Mouse (Mus musculus) neural tube, postnatal 0 days (tissue): ENCODE measurements around the gene Ccdc125. TPM values are rescaled to one million over a fixed set of nuclear protein-coding genes. Genes with fewer than 3 reads are reported as not detected.

Source experiments
- polyA plus RNA-seq: library from polyadenylated mRNA; unstranded; fragments of >200 nt; fragmentation: Nextera tagmentation; extraction: Ambion mirVana; gene quantifications from 2 replicates; pipeline ENCODE4 v1.2.1, GENCODE M21; 2015

Ccdc125 gene
- 1.1 and 1.5 TPM in 2 replicates for polyA plus RNA-seq

DNA sequence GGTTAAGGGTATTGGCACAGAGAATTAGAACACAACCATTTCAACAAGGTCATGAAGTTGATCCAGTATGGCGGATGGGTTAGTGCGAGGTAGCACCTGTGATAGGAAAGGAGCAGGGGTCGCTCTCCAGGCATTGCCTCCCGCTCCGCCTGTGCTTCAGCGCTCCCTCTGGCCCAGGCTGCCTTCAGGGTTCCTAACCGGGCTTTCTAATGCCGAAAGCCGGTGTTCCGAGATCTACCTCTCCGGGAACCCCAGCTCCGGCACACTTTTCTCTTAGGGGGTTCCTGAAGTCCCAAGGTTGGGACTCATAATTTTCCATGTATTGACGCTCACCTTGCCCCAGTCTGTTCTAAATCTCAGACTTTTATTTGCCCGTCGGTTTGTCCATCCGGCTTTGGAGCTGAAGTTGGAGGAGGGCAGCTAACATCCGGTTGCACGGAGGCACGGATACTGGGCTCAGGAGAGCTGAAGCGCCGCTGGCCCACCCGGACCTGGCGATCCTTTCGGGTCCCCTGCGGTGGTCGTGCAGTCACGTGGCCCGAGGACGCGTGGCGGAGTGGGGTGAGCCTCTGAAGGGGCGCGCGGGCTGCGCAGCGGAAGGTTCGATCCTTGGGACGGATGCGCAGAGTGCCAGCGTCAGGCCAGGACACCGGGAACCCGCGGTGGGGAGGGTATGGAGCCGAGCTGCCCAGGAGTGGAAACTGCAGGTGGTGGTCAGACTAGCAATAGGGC is at the start of gene Ccdc125:
TSS of gene Ccdc125 (plus strand) at position 427 of the 732 bp plus-strand sequence.

DNA sequence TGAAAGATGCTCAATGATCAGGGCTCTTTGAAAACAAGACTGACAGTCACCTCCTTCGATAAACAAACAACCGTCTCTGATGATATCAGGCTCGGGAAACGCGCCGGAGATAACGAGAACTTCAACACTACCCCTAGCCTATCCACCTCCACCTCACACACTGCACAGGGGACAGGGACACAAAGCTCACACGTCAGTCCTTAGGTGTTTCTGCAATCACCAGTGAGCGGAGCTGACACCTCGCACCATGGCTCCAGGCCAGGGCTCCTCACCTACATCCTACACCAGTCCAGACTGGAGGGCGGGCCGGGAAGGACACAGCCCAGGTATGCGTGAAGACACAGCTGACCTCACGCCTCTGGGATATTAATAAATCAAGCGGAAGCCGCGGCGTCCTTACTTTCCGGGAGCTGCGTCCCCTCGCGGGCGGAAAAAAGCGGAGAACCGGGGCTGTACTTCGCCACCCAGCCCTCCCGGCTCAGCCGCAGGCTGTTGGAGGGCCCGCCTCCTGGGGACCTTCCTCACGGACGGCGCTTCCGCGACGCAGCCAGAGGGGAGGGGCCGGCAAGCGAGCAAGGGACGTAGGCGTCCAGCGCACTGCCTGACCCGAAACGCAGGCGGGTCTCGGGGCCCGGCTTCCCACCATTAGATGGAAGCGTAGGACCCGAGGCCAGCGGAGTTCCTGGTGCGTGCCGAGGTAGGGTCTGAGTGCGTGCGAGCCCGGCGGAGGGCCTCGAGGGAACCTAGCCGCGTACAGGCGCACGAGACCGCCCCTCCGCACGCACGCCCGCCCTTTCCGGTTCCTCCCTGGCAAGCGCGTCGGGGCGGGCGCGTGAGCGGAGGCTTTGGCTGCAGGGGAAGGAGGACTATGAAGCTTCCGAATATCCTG is 18.7 kb upstream of the Ccdc125 start, which contains the start of the genes Ak6 and Rad17:
TSS of gene Ak6 (plus strand) at position 430 of the 889 bp plus-strand sequence.
TSS of gene Rad17 (minus strand) at position 502 of the 889 bp plus-strand sequence.

DNA sequence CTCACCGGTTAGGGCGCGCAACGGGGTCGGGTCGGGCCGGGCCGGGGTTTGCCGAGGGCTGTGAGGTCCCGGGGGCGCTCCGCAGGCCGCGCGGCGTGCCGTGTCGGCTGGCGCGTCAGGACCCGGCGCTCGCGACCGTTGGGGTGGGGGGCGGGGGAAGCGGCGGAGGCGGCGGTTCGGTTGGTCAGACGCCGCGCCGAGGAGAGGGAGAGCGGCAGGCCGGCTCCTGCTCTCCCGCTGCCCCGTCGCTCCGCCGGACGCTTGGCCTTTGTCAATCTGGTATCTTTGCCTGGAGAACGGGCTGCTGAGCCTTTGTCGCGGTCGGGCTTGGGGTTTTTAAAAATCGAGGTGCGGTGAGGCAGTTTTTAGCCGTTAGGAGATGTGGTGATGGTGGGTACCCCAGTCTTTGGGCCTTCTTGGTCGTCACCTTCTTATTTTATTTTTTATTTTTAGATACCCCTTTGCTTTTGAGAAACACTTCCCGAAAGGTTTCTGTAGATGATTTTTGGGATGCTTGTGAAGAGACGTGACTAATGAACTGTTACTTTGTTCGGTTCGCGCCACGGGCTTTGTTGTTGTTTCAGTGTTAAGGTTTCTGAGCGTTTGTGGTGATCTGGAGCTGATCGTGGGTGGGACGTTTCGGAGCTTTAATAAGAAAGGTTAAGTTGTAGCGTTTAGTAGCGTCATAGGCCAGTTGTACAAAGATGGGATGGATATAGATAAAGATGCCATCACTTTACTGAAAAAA is 17.9 kb upstream of the Ccdc125 start, which contains the start of gene Taf9:
TSS of gene Taf9 (plus strand) at position 141 of the 748 bp plus-strand sequence.

DNA sequence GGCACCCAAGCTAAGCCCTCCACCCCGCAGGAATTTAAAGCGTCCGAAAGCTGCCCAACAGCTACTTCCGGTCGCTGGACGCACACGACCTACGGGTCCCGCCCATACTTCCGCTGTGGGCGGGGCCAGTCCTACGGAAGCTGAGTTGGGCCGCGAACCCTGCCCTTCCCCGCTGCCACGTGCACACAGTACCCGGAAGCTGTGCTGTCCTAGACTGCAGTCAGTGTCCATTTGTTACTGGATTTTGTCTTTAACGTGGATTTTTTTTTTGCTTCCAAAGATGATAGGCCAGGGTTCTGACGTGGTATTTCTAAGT is 61.3 kb downstream of the Ccdc125 start, which contains the start of gene Cdk7:
TSS of gene Cdk7 (minus strand) at position 79 of the 316 bp plus-strand sequence.

DNA sequence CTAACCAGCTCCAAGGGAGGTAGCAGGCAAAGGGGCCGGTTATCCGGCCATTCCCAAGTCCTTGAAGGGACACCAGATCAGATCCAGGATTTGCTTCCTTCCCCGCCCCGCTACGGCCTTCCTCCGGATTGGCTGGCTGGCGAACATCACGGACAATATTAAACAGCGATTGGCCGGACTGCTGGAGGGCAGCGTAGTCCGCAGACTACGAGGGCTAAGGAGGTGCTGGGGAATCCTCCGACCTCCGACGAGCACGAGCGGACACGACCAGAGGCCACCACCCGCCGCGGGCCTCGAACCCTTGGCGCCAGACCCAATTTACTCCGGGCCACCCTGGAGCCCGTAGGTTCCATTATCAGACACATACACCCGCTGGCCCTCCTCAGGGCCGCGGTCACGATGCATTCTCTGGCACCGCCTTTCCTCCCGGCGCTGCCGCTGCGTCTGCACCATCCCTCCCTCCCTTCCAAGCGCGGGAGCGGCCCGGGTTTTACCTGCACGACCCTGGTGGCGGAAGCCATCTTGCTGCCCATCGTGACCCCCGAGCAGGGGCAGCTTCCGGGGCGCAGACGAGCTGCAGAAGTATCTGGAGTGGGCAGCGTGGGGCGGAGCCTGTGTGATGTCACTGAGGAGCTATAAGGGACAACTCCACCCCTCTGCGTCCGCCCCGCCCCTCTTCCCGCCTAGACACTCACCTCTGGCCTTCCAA is 74.7 kb downstream of the Ccdc125 start, which contains the start of gene Mrps36:
TSS of gene Mrps36 (minus strand) at position 624 of the 709 bp plus-strand sequence.

Other genes with a start within 250 kb of the Ccdc125 start
- gene Naip1, start 216.8 kb upstream of the Ccdc125 start, polyA plus RNA-seq: 0.05 TPM in 1 of 2 replicates, not detected in the other
- gene Gtf2h2, start 177.1 kb upstream of the Ccdc125 start, polyA plus RNA-seq: 61.4 and 62.5 TPM in 2 replicates
- 9.9 and 11.7 TPM in 2 replicates for gene Ocln, start 117.0 kb upstream of the Ccdc125 start, polyA plus RNA-seq
- 2.5 and 2.7 TPM in 2 replicates for gene Marveld2, start 52.7 kb upstream of the Ccdc125 start, polyA plus RNA-seq
- 278 and 282 TPM in 2 replicates for gene Ak6, start 18.7 kb upstream of the Ccdc125 start, polyA plus RNA-seq
- gene Rad17, start 18.7 kb upstream of the Ccdc125 start, polyA plus RNA-seq: 12.8 and 14.2 TPM in 2 replicates
- 34.7 and 40.9 TPM in 2 replicates for gene Taf9, start 18.1 kb upstream of the Ccdc125 start, polyA plus RNA-seq
- gene Cdk7, start 61.2 kb downstream of the Ccdc125 start, polyA plus RNA-seq: 31.7 and 34.0 TPM in 2 replicates
- gene Mrps36, start 74.9 kb downstream of the Ccdc125 start, polyA plus RNA-seq: 208 and 224 TPM in 2 replicates
- gene Cenph, start 106.2 kb downstream of the Ccdc125 start, polyA plus RNA-seq: 4.0 and 4.4 TPM in 2 replicates
- gene Ccnb1, start 116.9 kb downstream of the Ccdc125 start, polyA plus RNA-seq: 16.1 and 17.3 TPM in 2 replicates
- 28.9 and 30.9 TPM in 2 replicates for gene Slc30a5, start 163.7 kb downstream of the Ccdc125 start, polyA plus RNA-seq